Mouse (Mus musculus): ENCODE measurements around the gene Nubp2. TPM values are rescaled to one million over a fixed set of nuclear protein-coding genes. Genes with fewer than 3 reads are reported as not detected.

Nubp2 gene
- 61.0 and 63.9 TPM in 2 replicates for polyA plus RNA-seq (2014; fragmentation: Nextera tagmentation; extraction: Ambion mirVana)

DNA sequence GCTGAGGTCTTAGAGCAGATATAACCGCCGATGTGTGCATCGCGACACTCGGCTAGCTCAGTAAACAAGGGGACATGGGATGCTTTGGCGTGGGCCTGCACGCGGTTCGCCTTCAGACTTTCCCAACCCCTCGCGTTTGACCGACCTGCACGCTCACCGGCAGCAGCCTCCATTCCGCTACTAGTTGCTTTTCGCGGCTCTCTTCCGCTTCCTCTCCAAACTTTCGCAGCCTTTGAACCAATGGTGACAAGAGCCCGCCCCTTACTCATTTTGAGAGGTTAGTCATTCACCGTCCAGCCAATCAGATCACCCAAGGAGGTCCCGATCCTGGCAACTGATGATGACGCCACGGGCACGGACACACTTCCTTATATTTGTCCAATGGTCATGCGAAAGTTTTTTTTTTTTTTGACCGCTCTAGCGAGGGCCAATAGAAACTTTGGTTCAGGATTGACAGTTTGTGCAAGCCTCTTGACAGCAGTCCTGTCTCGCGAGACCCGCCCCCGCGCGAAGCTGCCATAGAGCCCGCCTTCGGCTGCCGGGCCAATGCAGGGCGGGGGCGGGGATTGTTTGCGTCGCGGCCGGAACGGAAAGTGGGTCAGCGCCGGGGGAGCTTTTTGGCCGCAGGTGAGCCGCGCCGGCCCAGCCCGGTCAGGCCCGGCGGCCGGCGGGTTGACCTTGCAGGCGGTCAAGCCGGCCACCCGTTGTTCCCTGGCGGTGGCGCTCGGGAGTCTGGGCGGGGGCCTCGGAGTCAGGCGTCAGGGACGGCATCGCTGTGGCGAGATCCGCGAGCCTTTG is at the start of gene Nubp2, which contains the start of gene Spsb3:
TSS of gene Nubp2 (minus strand) at position 216 of the 798 bp plus-strand sequence.
TSS of gene Spsb3 (plus strand) at position 510 of the 798 bp plus-strand sequence.
- Histone ChIP-seq H3K36me3 (replicated peaks; ENCODE audit: control insufficient read depth, insufficient read depth, low read depth, low read length) (no peaks in the 10 kb centered on the region; the same call in 1 of the 2 replicates), H3K9ac (replicated peaks; ENCODE audit: low read length) (peak within 1 kb of the TSS; percentile 78), H3K27me3 (ENCODE audit: control insufficient read depth, insufficient read depth, low read length) (no peaks in the 10 kb centered on the region), H3K4me3 (ENCODE audit: low read depth, low read length) (peak within 1 kb of the TSS; percentile 87), H3K9me3 (replicated peaks; ENCODE audit: control insufficient read depth, low read length) (no peaks in the 10 kb centered on the region), H3K4me1 (ENCODE audit: control insufficient read depth, insufficient read depth, low read length) (no peaks in the 10 kb centered on the region; the same call in none of the 2 replicates), H3K4me2 (ENCODE audit: low read depth, low read length) (peak within 1 kb of the TSS; percentile 87), H3K27ac (replicated peaks; ENCODE audit: low read depth, low read length) (0 out of 2 replicates have a peak within 1 kb of the TSS, but pooled peaks have one; percentile 35)
- DNase-seq (ENCODE audit: low spot score) (peak; percentile 99), ATAC-seq (replicated peaks; ENCODE audit: insufficient number of reproducible peaks, low FRiP score, low TSS enrichment, low read depth) (peak; percentile 93)
- WGBS, result under 1% methylated on average over 69 of the region's 69 CpGs

DNA sequence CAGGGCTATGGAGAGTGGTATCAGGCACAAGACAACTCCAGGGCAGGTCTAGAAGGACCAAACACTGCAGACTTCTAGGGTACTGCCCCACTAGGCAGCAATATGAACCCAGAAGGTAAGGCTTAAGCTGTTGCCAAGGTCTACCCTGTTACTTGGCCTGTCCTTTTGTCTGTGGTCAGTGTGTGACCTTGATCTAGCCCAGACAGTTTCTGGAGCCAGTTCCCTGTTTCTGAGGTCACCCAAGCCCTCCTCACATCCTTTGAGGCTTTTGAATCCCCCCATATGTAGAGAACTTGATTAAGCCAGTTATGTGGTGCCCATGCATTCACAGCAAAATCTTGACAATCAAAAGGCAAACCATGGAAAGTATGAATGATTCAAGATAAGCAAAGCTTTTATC is 49.5 kb upstream of the Nubp2 start:
- ATAC-seq (replicated peaks; ENCODE audit: insufficient number of reproducible peaks, low FRiP score, low TSS enrichment, low read depth), result no peak
- no peak overlapping the region for H3K27ac ChIP-seq (replicated peaks; ENCODE audit: low read depth, low read length)
- no peak for DNase-seq (ENCODE audit: low spot score)
- H3K27me3 ChIP-seq (ENCODE audit: control insufficient read depth, insufficient read depth, low read length), result no peaks in the 10 kb centered on the region
- no peaks in the 10 kb centered on the region for H3K36me3 ChIP-seq (replicated peaks; ENCODE audit: control insufficient read depth, insufficient read depth, low read depth, low read length)
- peak overlapping the region; percentile 78 for H3K4me2 ChIP-seq (ENCODE audit: low read depth, low read length)
- H3K9ac ChIP-seq (replicated peaks; ENCODE audit: low read length), result peak overlapping the region; percentile 88
- H3K4me1 ChIP-seq (ENCODE audit: control insufficient read depth, insufficient read depth, low read length), result no peaks in the 10 kb centered on the region; the same call in 1 of the 2 replicates
- H3K9me3 ChIP-seq (replicated peaks; ENCODE audit: control insufficient read depth, low read length), result no peaks in the 10 kb centered on the region
- H3K4me3 ChIP-seq (ENCODE audit: low read depth, low read length), result peak overlapping the region; percentile 95

DNA sequence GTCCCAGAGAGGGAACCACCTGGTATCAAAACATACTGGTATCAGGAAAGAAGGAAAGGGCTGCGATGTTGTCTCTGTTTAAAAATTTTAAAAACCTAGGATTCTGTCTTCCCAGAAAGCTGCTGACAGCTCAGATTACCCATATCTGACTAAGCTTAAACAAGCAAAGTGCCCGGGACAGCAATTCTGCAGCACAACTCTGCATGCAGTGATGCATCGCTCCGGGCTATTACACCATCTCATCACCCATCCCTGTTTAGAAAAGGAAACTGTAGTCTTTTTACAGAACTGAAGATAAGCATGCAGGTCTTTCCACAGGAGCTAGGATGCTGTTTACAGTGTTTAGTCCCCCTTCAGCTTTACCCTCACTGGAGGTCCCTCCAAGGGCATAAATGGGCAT is 48.8 kb upstream of the Nubp2 start:
- DNase-seq (ENCODE audit: low spot score), result no peak
- no peaks in the 10 kb centered on the region for H3K27me3 ChIP-seq (ENCODE audit: control insufficient read depth, insufficient read depth, low read length)
- no peaks in the 10 kb centered on the region for H3K36me3 ChIP-seq (replicated peaks; ENCODE audit: control insufficient read depth, insufficient read depth, low read depth, low read length)
- H3K4me3 ChIP-seq (ENCODE audit: low read depth, low read length), result no peak overlapping the region
- 82% methylated on average over 4 of the region's 4 CpGs for WGBS
- H3K9me3 ChIP-seq (replicated peaks; ENCODE audit: control insufficient read depth, low read length), result no peaks in the 10 kb centered on the region
- peak overlapping the region; percentile 23; the same call in 1 of the 2 replicates for H3K4me2 ChIP-seq (ENCODE audit: low read depth, low read length)
- H3K9ac ChIP-seq (replicated peaks; ENCODE audit: low read length), result peak overlapping the region; percentile 2; the same call in 1 of the 2 replicates
- H3K27ac ChIP-seq (replicated peaks; ENCODE audit: low read depth, low read length), result no peak overlapping the region
- no peak for ATAC-seq (replicated peaks; ENCODE audit: insufficient number of reproducible peaks, low FRiP score, low TSS enrichment, low read depth)
- H3K4me1 ChIP-seq (ENCODE audit: control insufficient read depth, insufficient read depth, low read length), result no peaks in the 10 kb centered on the region; the same call in 1 of the 2 replicates

DNA sequence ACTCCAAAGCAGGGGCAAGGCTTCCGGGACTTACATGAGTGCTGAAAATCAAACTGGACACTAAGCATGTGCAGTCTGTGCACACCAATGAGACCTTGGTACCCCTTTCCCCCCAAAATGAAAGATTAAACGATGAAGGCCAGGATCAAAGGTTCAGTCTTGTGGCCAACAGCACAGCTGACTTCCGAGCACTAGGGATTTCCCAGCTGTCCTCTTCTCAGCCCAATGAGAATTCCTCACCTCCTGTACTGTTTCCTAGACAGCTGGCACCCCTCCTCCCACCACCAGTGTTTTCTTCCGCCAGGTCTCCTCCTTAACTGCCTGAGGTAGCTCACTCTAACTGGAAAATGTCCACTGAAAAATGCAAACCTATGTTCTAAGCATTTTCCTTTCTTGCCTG is 47.0 kb upstream of the Nubp2 start:
- no peak for DNase-seq (ENCODE audit: low spot score)
- Histone ChIP-seq H3K4me3 (ENCODE audit: low read depth, low read length) (no peak overlapping the region), H3K9me3 (replicated peaks; ENCODE audit: control insufficient read depth, low read length) (no peaks in the 10 kb centered on the region), H3K36me3 (replicated peaks; ENCODE audit: control insufficient read depth, insufficient read depth, low read depth, low read length) (no peaks in the 10 kb centered on the region), H3K4me2 (ENCODE audit: low read depth, low read length) (no peak overlapping the region), H3K27ac (replicated peaks; ENCODE audit: low read depth, low read length) (no peak overlapping the region), H3K4me1 (ENCODE audit: control insufficient read depth, insufficient read depth, low read length) (no peaks in the 10 kb centered on the region; the same call in 1 of the 2 replicates), H3K27me3 (ENCODE audit: control insufficient read depth, insufficient read depth, low read length) (no peaks in the 10 kb centered on the region), H3K9ac (replicated peaks; ENCODE audit: low read length) (no peak overlapping the region)
- 79% methylated on average over 4 of the region's 4 CpGs for WGBS
- ATAC-seq (replicated peaks; ENCODE audit: insufficient number of reproducible peaks, low FRiP score, low TSS enrichment, low read depth), result no peak

DNA sequence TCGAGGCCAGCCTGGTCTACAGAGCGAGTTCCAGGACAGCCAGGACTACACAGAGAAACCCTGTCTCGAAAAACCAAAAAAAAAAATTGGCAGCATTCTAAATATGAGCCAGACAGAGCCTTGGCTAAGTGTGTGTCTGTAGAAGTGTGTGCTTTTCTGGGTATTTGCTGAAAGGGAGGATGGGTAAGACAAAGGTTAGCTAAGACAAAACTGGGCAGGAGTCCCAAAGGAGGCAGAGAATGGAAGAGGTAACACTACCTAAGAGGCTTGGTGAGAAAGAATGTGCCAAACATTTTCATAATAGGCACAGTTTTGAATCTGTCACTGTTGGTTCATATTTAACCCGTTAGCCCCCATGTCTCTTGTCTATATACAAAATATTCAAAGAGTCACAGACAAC is 46.3 kb upstream of the Nubp2 start:
- H3K27ac ChIP-seq (replicated peaks; ENCODE audit: low read depth, low read length), result no peak overlapping the region
- ATAC-seq (replicated peaks; ENCODE audit: insufficient number of reproducible peaks, low FRiP score, low TSS enrichment, low read depth), result no peak
- no peaks in the 10 kb centered on the region for H3K27me3 ChIP-seq (ENCODE audit: control insufficient read depth, insufficient read depth, low read length)
- no peak overlapping the region for H3K4me3 ChIP-seq (ENCODE audit: low read depth, low read length)
- H3K9me3 ChIP-seq (replicated peaks; ENCODE audit: control insufficient read depth, low read length), result no peaks in the 10 kb centered on the region
- no peaks in the 10 kb centered on the region for H3K36me3 ChIP-seq (replicated peaks; ENCODE audit: control insufficient read depth, insufficient read depth, low read depth, low read length)
- no peaks in the 10 kb centered on the region; the same call in 1 of the 2 replicates for H3K4me1 ChIP-seq (ENCODE audit: control insufficient read depth, insufficient read depth, low read length)
- DNase-seq (ENCODE audit: low spot score), result no peak
- no peak overlapping the region for H3K9ac ChIP-seq (replicated peaks; ENCODE audit: low read length)
- H3K4me2 ChIP-seq (ENCODE audit: low read depth, low read length), result no peak overlapping the region
- 94% methylated on average over 4 of the region's 4 CpGs for WGBS

DNA sequence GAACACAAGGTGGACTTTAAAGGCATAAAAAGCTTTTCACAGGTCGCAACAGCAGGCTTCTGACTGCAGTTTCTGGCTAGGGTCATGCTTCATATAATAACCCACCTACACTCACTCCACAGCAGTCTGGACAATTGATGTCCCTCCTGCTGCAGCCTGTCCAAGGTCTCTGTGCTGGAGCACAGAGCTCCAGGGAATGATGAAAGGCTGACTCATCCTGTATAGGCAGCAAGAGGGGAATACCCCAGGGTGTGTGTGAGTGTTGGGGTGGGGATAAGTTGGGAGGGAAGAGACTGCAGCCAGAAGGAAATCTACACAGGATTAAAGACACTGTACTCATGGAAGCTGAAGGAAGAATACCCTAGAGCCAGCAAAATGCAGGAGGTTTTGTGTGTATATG is 43.4 kb upstream of the Nubp2 start:
- H3K36me3 ChIP-seq (replicated peaks; ENCODE audit: control insufficient read depth, insufficient read depth, low read depth, low read length), result peaks cover 2% of the 10 kb centered on the region; the same call in 1 of the 2 replicates
- ATAC-seq (replicated peaks; ENCODE audit: insufficient number of reproducible peaks, low FRiP score, low TSS enrichment, low read depth), result no peak
- H3K9me3 ChIP-seq (replicated peaks; ENCODE audit: control insufficient read depth, low read length), result no peaks in the 10 kb centered on the region
- no peak overlapping the region for H3K9ac ChIP-seq (replicated peaks; ENCODE audit: low read length)
- H3K27ac ChIP-seq (replicated peaks; ENCODE audit: low read depth, low read length), result no peak overlapping the region
- no peak overlapping the region for H3K4me3 ChIP-seq (ENCODE audit: low read depth, low read length)
- 83% methylated on average over 1 of the region's 1 CpGs for WGBS
- H3K4me2 ChIP-seq (ENCODE audit: low read depth, low read length), result no peak overlapping the region
- no peaks in the 10 kb centered on the region for H3K4me1 ChIP-seq (ENCODE audit: control insufficient read depth, insufficient read depth, low read length)
- no peak for DNase-seq (ENCODE audit: low spot score)
- H3K27me3 ChIP-seq (ENCODE audit: control insufficient read depth, insufficient read depth, low read length), result no peaks in the 10 kb centered on the region

DNA sequence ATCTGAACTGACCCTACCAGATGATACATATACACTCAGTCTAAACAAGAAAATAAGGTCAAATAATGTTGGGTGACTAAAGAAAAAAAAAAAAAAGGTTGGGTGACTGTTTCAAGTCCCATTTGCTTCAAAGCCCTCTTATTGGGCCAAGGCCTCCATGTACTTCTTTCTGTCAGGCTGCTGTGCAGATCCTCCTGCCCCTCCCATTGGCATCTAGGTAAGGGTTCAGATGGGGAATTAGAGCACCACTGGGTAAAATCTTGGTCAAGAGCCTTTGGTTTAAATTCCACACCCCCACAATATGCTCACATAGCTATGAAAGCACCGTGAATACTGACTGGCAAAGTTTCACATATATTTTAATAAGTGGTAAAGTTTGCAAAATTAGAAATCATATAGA is 37.1 kb upstream of the Nubp2 start:
- H3K27me3 ChIP-seq (ENCODE audit: control insufficient read depth, insufficient read depth, low read length), result no peaks in the 10 kb centered on the region
- H3K27ac ChIP-seq (replicated peaks; ENCODE audit: low read depth, low read length), result no peak overlapping the region
- H3K9me3 ChIP-seq (replicated peaks; ENCODE audit: control insufficient read depth, low read length), result no peaks in the 10 kb centered on the region
- DNase-seq (ENCODE audit: low spot score), result no peak
- ATAC-seq (replicated peaks; ENCODE audit: insufficient number of reproducible peaks, low FRiP score, low TSS enrichment, low read depth), result no peak
- 85% methylated on average over 1 of the region's 1 CpGs for WGBS
- H3K9ac ChIP-seq (replicated peaks; ENCODE audit: low read length), result no peak overlapping the region
- no peaks in the 10 kb centered on the region for H3K4me1 ChIP-seq (ENCODE audit: control insufficient read depth, insufficient read depth, low read length)
- H3K4me2 ChIP-seq (ENCODE audit: low read depth, low read length), result no peak overlapping the region
- no peak overlapping the region for H3K4me3 ChIP-seq (ENCODE audit: low read depth, low read length)
- H3K36me3 ChIP-seq (replicated peaks; ENCODE audit: control insufficient read depth, insufficient read depth, low read depth, low read length), result peaks cover 7% of the 10 kb centered on the region

DNA sequence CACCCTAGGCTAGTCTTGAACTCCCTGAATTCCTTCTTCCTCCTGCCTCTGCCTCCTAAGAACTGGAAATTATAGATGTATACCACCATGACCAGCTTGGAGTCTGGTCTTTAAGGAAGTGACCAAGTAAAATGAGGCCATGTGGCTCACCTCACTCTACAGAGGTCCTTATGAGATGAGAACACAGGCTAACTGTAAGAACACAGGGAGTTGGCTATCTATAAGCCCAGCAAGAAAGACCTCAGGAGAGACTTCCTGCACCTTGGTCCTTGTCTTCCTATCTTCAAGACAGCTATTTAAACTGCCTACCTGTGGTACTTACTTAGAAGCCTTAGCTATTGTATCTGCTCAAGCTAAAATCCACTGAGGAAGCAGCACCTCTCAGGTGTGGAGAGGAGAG is 27.8 kb upstream of the Nubp2 start:
- Histone ChIP-seq H3K36me3 (replicated peaks; ENCODE audit: control insufficient read depth, insufficient read depth, low read depth, low read length) (peaks cover 9% of the 10 kb centered on the region), H3K4me1 (ENCODE audit: control insufficient read depth, insufficient read depth, low read length) (no peaks in the 10 kb centered on the region), H3K27me3 (ENCODE audit: control insufficient read depth, insufficient read depth, low read length) (no peaks in the 10 kb centered on the region), H3K9me3 (replicated peaks; ENCODE audit: control insufficient read depth, low read length) (no peaks in the 10 kb centered on the region), H3K27ac (replicated peaks; ENCODE audit: low read depth, low read length) (no peak overlapping the region), H3K9ac (replicated peaks; ENCODE audit: low read length) (no peak overlapping the region), H3K4me3 (ENCODE audit: low read depth, low read length) (no peak overlapping the region), H3K4me2 (ENCODE audit: low read depth, low read length) (no peak overlapping the region)
- ATAC-seq (replicated peaks; ENCODE audit: insufficient number of reproducible peaks, low FRiP score, low TSS enrichment, low read depth) (no peak), DNase-seq (ENCODE audit: low spot score) (no peak)

All from embryonic facial prominence, embryonic 11.5 days (tissue).